Mouse (Mus musculus) induced T-regulatory cell, adult 2 months (primary cell): Measurements from ENCODE around the gene Olfr1410.
A peak's percentile ranks its signal among the peaks of the same experiment; 100 is the strongest.

Experiments
- DNase-seq: peaks from one replicate; pipeline ENCODE4 v3.0.0-alpha.2; 2012; ENCODE audit warnings: low read depth

Olfr1410 gene

DNA sequence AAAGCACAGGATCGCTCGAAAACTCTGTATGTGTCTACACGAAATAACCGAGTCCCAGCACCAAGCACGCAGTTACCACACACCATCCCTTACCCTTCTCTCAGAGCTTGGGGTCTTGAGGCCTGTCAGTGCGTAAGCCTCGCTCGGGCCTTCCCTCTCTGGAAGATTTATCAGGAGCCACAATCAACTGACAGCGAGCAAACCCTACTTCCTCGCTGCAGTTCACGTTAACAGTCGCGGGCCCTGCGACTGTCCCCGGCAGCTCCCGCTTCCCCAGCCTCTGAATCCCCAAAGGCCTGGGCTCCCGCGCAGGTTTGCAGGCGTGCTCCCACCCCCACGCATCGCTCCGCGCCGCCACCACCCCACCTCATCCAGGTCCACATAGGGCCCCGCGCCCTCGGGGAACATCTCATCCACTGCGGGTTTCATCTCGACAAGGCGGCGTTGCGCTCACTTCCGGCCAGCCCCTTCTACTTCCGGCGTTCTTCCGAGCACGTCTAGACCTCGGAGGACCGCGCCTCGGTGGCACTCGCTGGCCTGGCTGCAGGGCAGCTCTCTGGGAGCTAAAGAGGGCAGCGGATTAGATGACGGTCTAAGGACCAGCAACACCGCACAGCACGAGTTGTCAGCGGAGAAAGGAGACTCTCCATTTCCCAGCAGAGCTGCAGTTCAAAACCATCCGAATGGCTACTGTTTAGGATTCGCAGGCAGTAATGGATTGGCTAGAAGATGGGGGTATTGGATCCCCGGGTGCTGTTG, 36.1 kb downstream of the Olfr1410 start, which contains the start of gene Cops9:
Gene Cops9, minus strand, starts transcription at position 472 of the 759 bp plus-strand sequence.
- peak; percentile 93 for DNase-seq

DNA sequence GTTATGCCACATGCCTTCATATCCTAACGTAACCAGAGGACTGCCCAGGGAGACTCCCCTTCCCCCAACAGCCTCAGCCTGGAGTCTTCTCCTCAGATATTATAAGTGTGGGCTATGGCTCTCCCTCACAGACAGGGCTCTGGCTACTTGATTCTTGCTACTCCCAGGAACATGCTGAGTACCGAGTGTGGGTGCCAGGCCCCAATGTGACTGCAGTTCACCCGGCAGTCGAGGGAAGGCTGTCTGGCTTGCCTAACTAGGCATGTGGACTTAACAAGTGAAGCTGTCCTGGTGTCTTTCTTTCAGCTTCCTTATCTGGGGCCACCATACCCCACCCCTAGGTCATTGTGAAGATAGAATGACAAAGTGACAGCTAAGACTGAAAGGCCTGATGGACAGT, 38.1 kb downstream of the Olfr1410 start:
- no peak for DNase-seq

DNA sequence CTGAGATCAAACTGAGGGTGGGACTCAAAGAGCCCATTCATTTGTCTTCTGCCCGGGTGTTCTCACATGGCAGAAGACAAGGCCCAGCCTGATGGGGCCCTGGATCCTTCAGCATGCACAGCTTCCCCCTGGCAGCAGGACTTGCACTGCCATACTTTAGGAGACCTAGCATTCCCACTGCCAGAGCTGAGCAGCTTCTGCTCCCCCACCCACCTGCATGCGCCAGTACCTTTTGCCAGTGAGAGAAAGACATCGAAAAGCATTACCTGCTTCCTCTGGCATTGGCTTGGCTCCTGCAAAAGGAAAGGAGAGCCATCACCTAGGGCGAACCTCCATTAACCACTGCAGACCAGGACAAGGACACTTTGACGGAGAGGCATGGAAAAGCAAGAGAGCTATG, 39.3 kb downstream of the Olfr1410 start:
- no peak for DNase-seq

- no peak for DNase-seq
Measured at GRCm38 (mm10) chr1:92646111-92646510, 40.5 kb downstream of the Olfr1410 start.

- DNase-seq, result no peak
Measured at GRCm38 (mm10) chr1:92646601-92647000, 41.0 kb downstream of the Olfr1410 start.

- DNase-seq, result no peak
Measured at GRCm38 (mm10) chr1:92647026-92647425, 41.4 kb downstream of the Olfr1410 start.

DNA sequence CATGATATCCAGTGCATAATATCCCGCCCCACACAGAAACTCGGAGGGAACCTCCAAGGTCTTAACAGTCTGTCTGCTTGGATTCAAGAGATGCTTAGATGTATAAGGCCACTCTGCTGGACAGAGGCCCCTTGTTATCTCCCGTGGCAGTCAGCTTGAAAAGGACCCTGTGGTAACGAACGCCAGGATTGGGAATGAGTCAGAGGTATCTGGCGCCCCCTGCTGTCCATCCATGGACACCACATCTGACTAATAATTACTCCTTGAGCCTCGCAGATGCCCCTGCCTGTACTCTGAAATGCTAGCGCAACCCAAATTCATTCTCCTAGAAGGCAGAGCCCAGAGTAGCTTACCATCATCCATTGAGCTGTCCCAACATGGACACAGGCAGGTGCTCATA, 42.2 kb downstream of the Olfr1410 start:
- peak; percentile 82 for DNase-seq

GRCm38 (mm10) chr1:92648197-92648596, 42.6 kb downstream of the Olfr1410 start:
- DNase-seq, result peak; percentile 66

GRCm38 (mm10) chr1:92648673-92649072, 43.1 kb downstream of the Olfr1410 start, which contains the start of gene Otos:
Gene Otos, minus strand, starts transcription at chr1:92648841.
- DNase-seq, result peak; percentile 79

DNA sequence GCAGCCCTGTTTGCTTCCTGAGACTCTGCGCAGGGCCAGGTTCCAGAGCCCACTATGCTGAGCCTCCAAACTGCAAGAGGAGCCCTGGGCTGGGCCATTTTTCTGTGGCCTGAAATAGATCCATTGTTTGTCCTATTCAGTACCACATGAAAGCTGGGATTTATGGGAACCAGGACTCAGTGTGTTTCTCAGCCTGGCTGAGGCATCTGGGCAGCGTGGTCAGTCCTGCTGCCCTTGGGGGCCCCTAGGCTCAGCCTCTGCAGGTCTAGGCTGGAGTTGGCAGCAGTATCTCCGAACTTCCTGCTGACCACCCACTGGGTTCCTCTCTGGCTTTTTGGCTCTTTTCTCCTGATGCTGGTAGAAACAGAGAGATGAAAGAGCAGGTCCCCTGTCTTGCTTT, 45.9 kb downstream of the Olfr1410 start:
- no peak for DNase-seq

DNA sequence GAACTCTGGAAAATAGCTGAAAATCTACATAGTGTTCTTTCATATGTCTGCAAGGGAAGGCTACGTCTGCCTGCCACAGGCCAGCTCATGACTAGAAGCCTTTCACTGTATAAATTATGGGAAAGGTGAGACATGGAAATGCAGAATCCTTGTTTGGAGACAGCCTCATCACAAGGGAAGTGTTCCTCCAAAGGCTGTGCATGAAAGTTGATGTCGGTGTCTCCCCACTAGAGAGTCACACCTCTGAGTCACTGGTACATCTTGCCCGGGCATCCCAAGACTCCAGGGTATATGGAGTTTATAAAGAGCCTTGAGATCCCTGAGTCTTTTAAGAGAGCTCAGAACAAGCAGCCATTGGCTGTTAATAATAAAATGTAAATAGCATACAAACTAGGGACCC, 47.6 kb downstream of the Olfr1410 start:
- no peak for DNase-seq

DNA sequence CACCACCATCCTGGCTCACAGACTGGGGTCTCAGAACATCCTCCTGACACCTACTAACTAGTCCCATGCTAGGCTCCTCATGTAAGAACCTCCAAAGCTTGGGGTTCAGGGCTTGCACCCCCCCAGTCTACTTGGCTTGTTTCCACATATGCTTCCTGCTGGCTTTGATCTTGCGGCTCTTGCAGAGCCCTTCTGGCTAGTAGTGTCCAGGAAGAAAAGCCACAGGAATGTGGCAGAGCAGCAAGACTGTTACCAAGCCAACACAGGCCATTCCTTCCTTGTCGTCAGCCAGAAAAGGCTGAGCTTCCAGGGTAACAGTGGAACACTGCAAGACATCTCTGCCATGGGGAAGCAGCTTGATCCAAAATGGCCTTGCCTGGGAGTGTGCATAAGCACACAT, 49.1 kb downstream of the Olfr1410 start:
- no peak for DNase-seq

GRCm38 (mm10) chr1:92657025-92657820, 51.6 kb downstream of the Olfr1410 start:
- DNase-seq, result no peak

GRCm38 (mm10) chr1:92659392-92659791, 53.8 kb downstream of the Olfr1410 start:
- DNase-seq, result no peak
